Mouse (Mus musculus): Measurements from ENCODE around the gene Setd1a.
A peak's percentile ranks its signal among the peaks of the same experiment; 100 is the strongest.
"Not testable (repeated sequence)": the region's sequence is repeated elsewhere in the genome, so short reads cannot be mapped to it uniquely, and the experiment has no call there.

Setd1a gene

GRCm38 (mm10) chr7:127776426-127776825, at the start of gene Setd1a:
Gene Setd1a, plus strand, starts transcription at chr7:127776670.
- DNase-seq, result peak; percentile 80 to 89

- DNase-seq, result no peak
Observed at GRCm38 (mm10) chr7:127727898-127728297, 48.6 kb upstream of the Setd1a start.

- no peak for DNase-seq
Observed at GRCm38 (mm10) chr7:127730170-127730569, 46.3 kb upstream of the Setd1a start.

GRCm38 (mm10) chr7:127732066-127732465, 44.4 kb upstream of the Setd1a start, which contains the start of gene Ctf2:
Gene Ctf2, minus strand, starts transcription at chr7:127732166.
- not testable (repeated sequence) for DNase-seq

- DNase-seq, result peak; percentile 74 to 84
Observed at GRCm38 (mm10) chr7:127744366-127745045, 32.0 kb upstream of the Setd1a start, which contains the start of gene Fbxl19. Gene Fbxl19, plus strand, starts transcription at chr7:127744543.

- peak; percentile 95 to 97 for DNase-seq
Observed at GRCm38 (mm10) chr7:127745251-127745651, 31.2 kb upstream of the Setd1a start.

- DNase-seq, result peak; percentile 98 to 99
Observed at GRCm38 (mm10) chr7:127745652-127746493, 30.6 kb upstream of the Setd1a start.

GRCm38 (mm10) chr7:127746494-127747491, 29.7 kb upstream of the Setd1a start:
- peak in 1 of 2 experiments; percentile 35 for DNase-seq

GRCm38 (mm10) chr7:127747559-127748234, 28.8 kb upstream of the Setd1a start:
- no peak for DNase-seq

GRCm38 (mm10) chr7:127748235-127748560, 28.3 kb upstream of the Setd1a start:
- no peak for DNase-seq

GRCm38 (mm10) chr7:127750131-127751127, 26.0 kb upstream of the Setd1a start:
- peak in 1 of 2 experiments; percentile 58 for DNase-seq

GRCm38 (mm10) chr7:127751619-127752018, 24.9 kb upstream of the Setd1a start:
- no peak for DNase-seq

GRCm38 (mm10) chr7:127752069-127752468, 24.4 kb upstream of the Setd1a start:
- DNase-seq, result no peak

- DNase-seq, result no peak
Observed at GRCm38 (mm10) chr7:127753158-127753557, 23.3 kb upstream of the Setd1a start.

- DNase-seq, result no peak
Observed at GRCm38 (mm10) chr7:127753741-127754140, 22.7 kb upstream of the Setd1a start.

GRCm38 (mm10) chr7:127759716-127760115, 16.8 kb upstream of the Setd1a start:
- DNase-seq, result no peak

- DNase-seq, result no peak
Observed at GRCm38 (mm10) chr7:127760478-127760877, 16.0 kb upstream of the Setd1a start.

- DNase-seq, result peak; percentile 43 to 72
Observed at GRCm38 (mm10) chr7:127761026-127761425, 15.4 kb upstream of the Setd1a start.

GRCm38 (mm10) chr7:127763642-127764041, 12.8 kb upstream of the Setd1a start:
- no peak for DNase-seq

- DNase-seq, result peak in 1 of 2 experiments; percentile 43
Observed at GRCm38 (mm10) chr7:127765756-127766155, 10.7 kb upstream of the Setd1a start.

Data from kidney, adult 8-10 months (tissue).